Mouse (Mus musculus) kidney, adult 2 months (tissue): ENCODE measurements around the gene Stxbp3.

Experiments
- CTCF ChIP-seq: fragments of 200-500 bp; conservative IDR thresholded peaks from 2 replicates; pipeline ENCODE4 v1.5.1; 2011; ENCODE audit warnings: low read depth, mild to moderate bottlenecking, control low read depth, low read length, moderate library complexity, mixed read lengths; ENCODE audit not compliant: insufficient read depth, insufficient read length
- POLR2A ChIP-seq: fragments of 200-500 bp; IDR thresholded peaks from one replicate; pipeline ENCODE4 v1.6.1; 2011; ENCODE audit warnings: low read depth, low read length, control low read depth

GRCm38 (mm10) chr3:108788455-108788794 lies 51.9 kb downstream of the Stxbp3 start:
- no peak for TF ChIP-seq CTCF
- no peak for TF ChIP-seq POLR2A
